Mouse (Mus musculus): ENCODE measurements around the gene Zbtb25.

- TF ChIP-seq GATA1 (IDR thresholded peaks at IDR 0.05; ENCODE audit: borderline replicate concordance, low read length) (no peak), FLI1 (IDR thresholded peaks at IDR 0.05; ENCODE audit: low read length) (no peak)
These were observed 27.9 kb upstream of the Zbtb25 start for GRCm38 (mm10) chr12:76397281-76397680.

Data from megakaryocyte, embryonic 14.5 days (primary cell).